Mouse (Mus musculus) embryonic facial prominence, embryonic 13.5 days (tissue): ENCODE results near the gene Zcchc12. TPM values are rescaled to one million over a fixed set of nuclear protein-coding genes. Genes with fewer than 3 reads are reported as not detected.

Experiments
- ATAC-seq: fragments of 200-750 bp; cut with Nextera tagmentation; 2 replicates; pipeline ENCODE4 v1.8.0; 2017; ENCODE audit warnings: low read depth; ENCODE audit not compliant: insufficient number of reproducible peaks, insufficient read depth, low FRiP score, low TSS enrichment
- H3K27ac ChIP-seq: fragments of 300-500 bp; sonication (generic); 2 replicates; pipeline ENCODE4 v1.5.1; 2015; ENCODE audit warnings: moderate library complexity, mild to moderate bottlenecking, inconsistent platforms
- H3K27me3 ChIP-seq: fragments of 300-500 bp; sonication (generic); 2 replicates; pipeline ENCODE4 v1.6.1; 2015; ENCODE audit warnings: mild to moderate bottlenecking, inconsistent platforms
- H3K36me3 ChIP-seq: fragments of 300-500 bp; sonication (generic); 2 replicates; pipeline ENCODE4 v1.6.1; 2015; ENCODE audit warnings: mild to moderate bottlenecking, inconsistent platforms
- H3K4me1 ChIP-seq: fragments of 300-500 bp; sonication (generic); 2 replicates; pipeline ENCODE4 v1.6.1; 2015; ENCODE audit warnings: inconsistent platforms
- H3K4me2 ChIP-seq: fragments of 300-500 bp; sonication (generic); 2 replicates; pipeline ENCODE4 v1.6.1; 2015; ENCODE audit warnings: moderate library complexity, mild to moderate bottlenecking, inconsistent platforms
- H3K4me3 ChIP-seq: fragments of 300-500 bp; sonication (generic); 2 replicates; pipeline ENCODE4 v1.5.1; 2015; ENCODE audit warnings: mild to moderate bottlenecking, inconsistent platforms
- H3K9ac ChIP-seq: fragments of 300-500 bp; sonication (generic); 2 replicates; pipeline ENCODE4 v1.6.1; 2015; ENCODE audit warnings: mild to moderate bottlenecking, inconsistent platforms
- H3K9me3 ChIP-seq: fragments of 300-500 bp; sonication (generic); 2 replicates; pipeline ENCODE4 v1.6.1; 2016; ENCODE audit warnings: inconsistent platforms
- WGBS: fragments of 180-500 bp; shearing (Covaris S2); methylation state at CpG from one replicate; pipeline ENCODE4 v1.1.7; 2015; ENCODE audit warnings: mixed read lengths; 5-methylcytosine and 5-hydroxymethylcytosine counted together
- polyA plus RNA-seq: library from polyadenylated mRNA; unstranded; fragments of >200 nt; fragmentation: Nextera tagmentation; extraction: Ambion mirVana; gene quantifications from 2 replicates; pipeline ENCODE4 v1.2.1, GENCODE M21; 2015

The Zcchc12 gene
- polyA plus RNA-seq, 1 experiment from 2014 or later: 8.4 TPM

- ATAC-seq: no peak
- no peak overlapping the region for H3K4me3 ChIP-seq
- H3K36me3 ChIP-seq: no peaks in the 10 kb centered on the region
- whole genome bisulfite sequencing: 22% methylated on average over 7 of the region's 7 CpGs
- H3K9me3 ChIP-seq: no peaks in the 10 kb centered on the region
- H3K27me3 ChIP-seq: no peaks in the 10 kb centered on the region
- no peak overlapping the region for H3K9ac ChIP-seq
- H3K4me2 ChIP-seq: no peak overlapping the region
- H3K4me1 ChIP-seq: no peaks in the 10 kb centered on the region
- no peak overlapping the region for H3K27ac ChIP-seq
These were observed 30.1 kb downstream of the Zcchc12 start for GRCm38 (mm10) chrX:36225777-36226176.

GRCm38 (mm10) chrX:36226577-36226976 lies 30.9 kb downstream of the Zcchc12 start:
- Histone ChIP-seq H3K4me2 (no peak overlapping the region), H3K9me3 (no peaks in the 10 kb centered on the region), H3K4me3 (no peak overlapping the region), H3K27me3 (no peaks in the 10 kb centered on the region), H3K36me3 (no peaks in the 10 kb centered on the region), H3K9ac (no peak overlapping the region), H3K4me1 (no peaks in the 10 kb centered on the region), H3K27ac (no peak overlapping the region)
- ATAC-seq: no peak
- 50% methylated on average over 2 of the region's 2 CpGs for WGBS

GRCm38 (mm10) chrX:36228861-36229260 lies 33.2 kb downstream of the Zcchc12 start:
- H3K9me3 ChIP-seq: no peaks in the 10 kb centered on the region
- H3K4me3 ChIP-seq: no peak overlapping the region
- no peaks in the 10 kb centered on the region for H3K27me3 ChIP-seq
- H3K27ac ChIP-seq: no peak overlapping the region
- H3K4me2 ChIP-seq: no peak overlapping the region
- H3K9ac ChIP-seq: no peak overlapping the region
- H3K36me3 ChIP-seq: no peaks in the 10 kb centered on the region
- no peaks in the 10 kb centered on the region for H3K4me1 ChIP-seq
- WGBS: 68% methylated on average over 7 of the region's 7 CpGs
- ATAC-seq: no peak

GRCm38 (mm10) chrX:36229273-36229672 lies 33.6 kb downstream of the Zcchc12 start:
- ATAC-seq: no peak
- H3K9ac ChIP-seq: no peak overlapping the region
- no peaks in the 10 kb centered on the region for H3K27me3 ChIP-seq
- 70% methylated on average over 2 of the region's 2 CpGs for WGBS
- no peak overlapping the region for H3K4me2 ChIP-seq
- no peaks in the 10 kb centered on the region for H3K36me3 ChIP-seq
- H3K9me3 ChIP-seq: no peaks in the 10 kb centered on the region
- no peak overlapping the region for H3K27ac ChIP-seq
- no peak overlapping the region for H3K4me3 ChIP-seq
- H3K4me1 ChIP-seq: no peaks in the 10 kb centered on the region

GRCm38 (mm10) chrX:36235652-36236051 lies 39.9 kb downstream of the Zcchc12 start:
- Histone ChIP-seq H3K36me3 (no peaks in the 10 kb centered on the region), H3K4me1 (no peaks in the 10 kb centered on the region), H3K9ac (no peak overlapping the region), H3K27ac (no peak overlapping the region), H3K4me2 (no peak overlapping the region), H3K9me3 (no peaks in the 10 kb centered on the region), H3K27me3 (no peaks in the 10 kb centered on the region), H3K4me3 (no peak overlapping the region)
- ATAC-seq: no peak
- WGBS: 78% methylated on average over 6 of the region's 6 CpGs

Other genes with a start within 250 kb of the Zcchc12 start
- 9.7 and 12.1 TPM in 2 replicates for gene Il13ra1, start 83.8 kb upstream of the Zcchc12 start, polyA plus RNA-seq
- 0.45 and 0.63 TPM in 2 replicates for gene Lonrf3, start 132.4 kb downstream of the Zcchc12 start, polyA plus RNA-seq
- gene Gm6268, start 205.4 kb downstream of the Zcchc12 start, polyA plus RNA-seq: not detected in 2 replicates